ENCODE assay signal across 10 mouse cellular contexts in genomic region chr10:14941875-14942274, GRCm38 (mm10).
"Had no signal": no experiment of that assay in that cellular context is flagged by ENCODE, and none has a peak within 500 bp of the region (broad histone marks: within the 10 kb centered on the region; RNA-seq: fewer than 3 reads in every experiment).

No protein-coding gene starts in this region.

- H3K4me1 ChIP-seq: limb, embryonic 10.5 days; liver, embryonic 15.5 days; midbrain, embryonic 13.5 days; neural tube, embryonic 15.5 days had no signal

- H3K9ac ChIP-seq: liver, embryonic 15.5 days; midbrain, embryonic 13.5 days; neural tube, embryonic 15.5 days had no signal

- H3K4me2 ChIP-seq: liver, embryonic 11.5 days; liver, embryonic 15.5 days; midbrain, embryonic 13.5 days; neural tube, embryonic 15.5 days had no signal

- H3K9me3 ChIP-seq: limb, embryonic 10.5 days; liver, embryonic 15.5 days; midbrain, embryonic 13.5 days; neural tube, embryonic 15.5 days had no signal

- H3K27me3 ChIP-seq: liver, embryonic 15.5 days; midbrain, embryonic 13.5 days; neural tube, embryonic 15.5 days had no signal

- H3K36me3 ChIP-seq: limb, embryonic 10.5 days; liver, embryonic 15.5 days; midbrain, embryonic 13.5 days; neural tube, embryonic 15.5 days had no signal

- DNase-seq: kidney, postnatal 14 days; right cerebral cortex, adult 18-20 months; right cerebral cortex, postnatal 25 days; thymus, postnatal 36 days had no signal

- H3K27ac ChIP-seq: left cerebral cortex, adult 2 months; limb, embryonic 10.5 days; liver, embryonic 15.5 days; midbrain, embryonic 13.5 days; neural tube, embryonic 15.5 days had no signal

- H3K4me3 ChIP-seq: left cerebral cortex, adult 2 months; limb, embryonic 10.5 days; liver, embryonic 15.5 days; midbrain, embryonic 13.5 days; neural tube, embryonic 15.5 days had no signal

- ATAC-seq: midbrain, embryonic 13.5 days had no signal
